Mouse (Mus musculus) megakaryocyte progenitor cell, adult 5-6 weeks (primary cell): Measurements from ENCODE around the gene Pitpnm2. TPM values are rescaled to one million over a fixed set of nuclear protein-coding genes. Genes with fewer than 3 reads are reported as not detected.

Experiments
- ATAC-seq: replicated peaks from 2 replicates; pipeline ENCODE4 v1.8.0; 2016; ENCODE audit warnings: mild to moderate bottlenecking, moderate TSS enrichment, inconsistent platforms; ENCODE audit not compliant: poor library complexity
- total RNA-seq, 2 experiments: library from RNA; stranded (forward) in 1 of 2; stranded (reverse) in 1 of 2; fragments of 157-497, 149-512 nt in 1 of 2; fragments of 200-1000 nt in 1 of 2; gene quantifications; 2 replicates each; pipeline versions ENCODE4 v1.2.3 to v1.2.4; 2015 to 2017

The Pitpnm2 gene
- total RNA-seq, 2 experiments from 2014 or later: 2.5 to 7.5 TPM

GRCm38 (mm10) chr5:124076559-124076958 lies 173.0 kb downstream of the Pitpnm2 start:
- ATAC-seq: no peak

DNA sequence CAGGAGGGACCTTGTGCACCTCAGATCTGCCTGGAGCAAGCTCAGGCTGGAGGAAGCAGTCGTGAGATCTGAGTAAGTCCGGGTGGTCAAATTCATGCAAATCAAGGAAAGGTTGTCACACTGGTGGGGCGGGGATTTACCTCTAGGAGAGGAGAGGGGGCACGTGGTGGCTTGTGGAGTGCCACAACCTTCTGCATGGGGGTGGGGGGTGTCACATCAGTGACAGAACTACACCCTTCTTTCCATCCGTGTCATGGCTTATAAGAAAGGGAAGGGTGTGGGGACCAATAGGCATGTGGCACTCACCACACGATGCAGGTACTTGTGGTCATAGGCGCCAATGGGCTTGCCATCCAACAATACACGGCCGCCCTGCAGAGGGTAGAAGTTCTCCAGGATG lies 173.8 kb downstream of the Pitpnm2 start:
- peak; percentile 9; the same call in 1 of the 2 replicates for ATAC-seq

GRCm38 (mm10) chr5:124074845-124075307 lies 174.7 kb downstream of the Pitpnm2 start:
- peak; percentile 58 for ATAC-seq

DNA sequence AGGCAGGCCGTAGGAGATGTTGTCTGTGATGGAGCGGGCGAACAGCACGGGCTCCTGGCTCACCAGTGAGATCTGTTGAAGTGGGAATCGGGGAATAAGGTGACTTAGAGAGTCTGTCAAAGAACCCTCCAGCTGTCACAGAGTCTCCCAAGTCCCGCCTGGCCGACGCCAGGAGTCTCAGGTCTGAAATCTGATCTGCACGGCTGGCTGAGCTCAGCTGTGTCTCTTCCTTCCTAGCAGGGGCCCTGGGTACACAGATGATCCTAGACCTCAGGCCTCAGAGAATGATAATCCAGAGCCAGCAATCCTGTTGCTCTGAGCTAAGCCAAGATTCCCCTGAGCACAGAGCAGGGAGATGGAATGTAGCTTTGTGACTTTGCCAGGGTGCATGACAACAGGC lies 175.9 kb downstream of the Pitpnm2 start:
- no peak for ATAC-seq

GRCm38 (mm10) chr5:124069657-124070056 lies 179.9 kb downstream of the Pitpnm2 start:
- no peak for ATAC-seq

Other genes starting within 250 kb of the Pitpnm2 start
- gene Vps37b, start 217.5 kb downstream of the Pitpnm2 start, total RNA-seq (2015): 11.4 and 14.8 TPM in 2 replicates
- gene Vps37b, start 217.5 kb downstream of the Pitpnm2 start, total RNA-seq (2017): 15.2 and 15.6 TPM in 2 replicates
- gene Abcb9, start 154.0 kb downstream of the Pitpnm2 start, total RNA-seq (2015): 0.35 and 0.54 TPM in 2 replicates
- gene Abcb9, start 154.0 kb downstream of the Pitpnm2 start, total RNA-seq (2017): 0.25 and 0.61 TPM in 2 replicates
- gene Ogfod2, start 137.5 kb downstream of the Pitpnm2 start, total RNA-seq (2015): 2.9 and 3.7 TPM in 2 replicates
- 11.9 and 13.3 TPM in 2 replicates for gene Ogfod2, start 137.5 kb downstream of the Pitpnm2 start, total RNA-seq (2017)
- 70.6 and 80.7 TPM in 2 replicates for gene Arl6ip4, start 133.7 kb downstream of the Pitpnm2 start, total RNA-seq (2015)
- 114 and 139 TPM in 2 replicates for gene Arl6ip4, start 133.7 kb downstream of the Pitpnm2 start, total RNA-seq (2017)
- 16.6 and 18.3 TPM in 2 replicates for gene Mphosph9, start 78.2 kb upstream of the Pitpnm2 start, total RNA-seq (2015)
- gene Mphosph9, start 78.2 kb upstream of the Pitpnm2 start, total RNA-seq (2017): 18.9 and 25.2 TPM in 2 replicates
- 12.8 and 15.7 TPM in 2 replicates for gene 2810006K23Rik, start 78.3 kb upstream of the Pitpnm2 start, total RNA-seq (2015)
- 18.9 and 22.1 TPM in 2 replicates for gene 2810006K23Rik, start 78.3 kb upstream of the Pitpnm2 start, total RNA-seq (2017)
- 256 and 268 TPM in 2 replicates for gene Cdk2ap1, start 113.3 kb upstream of the Pitpnm2 start, total RNA-seq (2015)
- gene Cdk2ap1, start 113.3 kb upstream of the Pitpnm2 start, total RNA-seq (2017): 174 and 218 TPM in 2 replicates
- 94.8 and 95.7 TPM in 2 replicates for gene Sbno1, start 176.2 kb upstream of the Pitpnm2 start, total RNA-seq (2015)
- gene Sbno1, start 176.2 kb upstream of the Pitpnm2 start, total RNA-seq (2017): 162 and 219 TPM in 2 replicates
- 285 and 312 TPM in 2 replicates for gene Kmt5a, start 190.2 kb upstream of the Pitpnm2 start, total RNA-seq (2015)
- gene Kmt5a, start 190.2 kb upstream of the Pitpnm2 start, total RNA-seq (2017): 134 and 164 TPM in 2 replicates
- 49.0 and 63.6 TPM in 2 replicates for gene Rilpl2, start 228.6 kb upstream of the Pitpnm2 start, total RNA-seq (2015)
- gene Rilpl2, start 228.6 kb upstream of the Pitpnm2 start, total RNA-seq (2017): 45.2 and 50.1 TPM in 2 replicates
- 2.8 and 6.4 TPM in 2 replicates for gene Snrnp35, start 233.4 kb upstream of the Pitpnm2 start, total RNA-seq (2015)
- 5.4 and 9.0 TPM in 2 replicates for gene Snrnp35, start 233.4 kb upstream of the Pitpnm2 start, total RNA-seq (2017)